Mouse (Mus musculus) small intestine, adult 2 months (tissue): ENCODE measurements around the gene Meis1. TPM values are rescaled to one million over a fixed set of nuclear protein-coding genes. Genes with fewer than 3 reads are reported as not detected.

ENCODE experiments used
- H3K27ac ChIP-seq: fragments of 200-500 bp; 2 replicates; pipeline ENCODE4 v1.5.1; 2012; ENCODE audit warnings: low read depth, low read length, control low read depth, inconsistent platforms; ENCODE audit not compliant: insufficient read depth
- H3K27me3 ChIP-seq: fragments of 200-500 bp; 2 replicates; pipeline ENCODE4 v1.6.1; 2012; ENCODE audit warnings: mild to moderate bottlenecking, moderate library complexity, low read length, inconsistent platforms; ENCODE audit not compliant: control insufficient read depth, insufficient read depth
- H3K36me3 ChIP-seq: fragments of 200-500 bp; 2 replicates; pipeline ENCODE4 v1.6.1; 2012; ENCODE audit warnings: mild to moderate bottlenecking, low read length, control low read depth, inconsistent platforms; ENCODE audit not compliant: control insufficient read depth, insufficient read depth
- H3K4me1 ChIP-seq: fragments of 200-500 bp; 2 replicates; pipeline ENCODE4 v1.6.1; 2012; ENCODE audit warnings: low read length, inconsistent platforms, mixed read lengths; ENCODE audit not compliant: control insufficient read depth, insufficient read depth, insufficient read length
- H3K4me3 ChIP-seq: fragments of 200-500 bp; 2 replicates; pipeline ENCODE4 v1.5.1; 2012; ENCODE audit warnings: low read depth, mild to moderate bottlenecking, control low read depth, inconsistent platforms, low read length, moderate library complexity
- CTCF ChIP-seq: fragments of 200-500 bp; IDR thresholded peaks from 2 replicates; pipeline ENCODE4 v1.5.1; 2012; ENCODE audit warnings: low read depth, mild to moderate bottlenecking, control low read depth, inconsistent platforms, low read length, moderate library complexity, mixed read lengths; ENCODE audit not compliant: insufficient replicate concordance, insufficient read length; ENCODE audit errors: extremely low read depth
- POLR2A ChIP-seq: fragments of 200-500 bp; IDR thresholded peaks from 2 replicates; pipeline ENCODE4 v1.6.1; 2012; ENCODE audit warnings: low read depth, mild to moderate bottlenecking, control low read depth, inconsistent platforms, low read length, moderate library complexity
- WGBS: fragments of 180-500 bp; shearing (Covaris S2); methylation state at CpG from one replicate; pipeline ENCODE4 v1.1.7; 2018; 5-methylcytosine and 5-hydroxymethylcytosine counted together
- polyA plus RNA-seq: library from polyadenylated mRNA; depleted of rRNA; stranded (reverse); fragments of >200 nt; gene quantifications from 2 replicates; pipeline ENCODE4 v1.2.3, GENCODE M21; 2012

Meis1 gene
- polyA plus RNA-seq, 1 experiment, result 4.0 TPM

DNA sequence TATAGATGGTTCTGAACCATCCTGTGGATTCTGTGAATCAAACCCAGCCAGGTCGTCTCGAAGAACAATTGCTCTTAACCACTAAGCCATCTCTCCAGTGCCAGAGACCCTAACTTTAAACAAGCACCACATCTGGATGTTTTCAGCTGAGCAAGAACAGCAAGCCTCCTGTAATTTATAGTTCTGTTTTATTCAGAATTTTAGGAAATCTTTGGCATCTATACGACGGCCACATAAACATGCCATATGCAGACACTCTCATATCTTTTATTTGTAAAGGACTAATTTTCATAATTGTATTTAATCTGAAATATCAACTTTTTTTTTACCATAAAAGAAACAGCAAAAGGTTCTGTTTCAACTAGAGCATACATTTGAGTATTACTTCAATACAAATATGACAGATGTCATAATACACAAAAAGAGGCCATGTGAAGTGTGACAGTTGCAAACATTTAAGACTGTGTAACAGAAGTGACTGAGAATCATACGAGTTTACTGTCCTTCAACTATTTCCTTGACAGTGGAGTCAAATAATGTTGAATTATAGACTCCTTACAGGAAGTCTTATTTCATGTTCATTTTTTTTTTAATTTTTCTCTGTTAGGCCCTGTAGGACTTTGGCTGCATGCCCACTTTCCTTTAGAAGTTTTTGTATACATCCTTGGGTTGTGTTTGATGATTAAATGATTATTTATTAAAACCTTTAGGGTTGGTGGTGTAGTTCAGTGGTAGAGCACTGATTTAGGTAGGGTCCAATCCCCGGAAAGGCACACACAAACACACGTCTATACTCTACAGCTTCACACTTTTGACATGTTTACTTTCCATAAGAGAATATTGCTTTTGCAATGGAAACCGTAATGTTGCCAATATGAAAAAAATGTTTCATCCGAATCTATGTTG, 13.5 kb downstream of the Meis1 start:
- TF ChIP-seq CTCF (no peak), POLR2A (no peak)
- Histone ChIP-seq H3K4me3 (no peak overlapping the region), H3K27me3 (no peaks in the 10 kb centered on the region), H3K36me3 (no peaks in the 10 kb centered on the region), H3K27ac (no peak overlapping the region), H3K4me1 (no peaks in the 10 kb centered on the region)
- 75% methylated on average over 9 of the region's 9 CpGs for WGBS

GRCm38 (mm10) chr11:19003066-19003465, 15.7 kb downstream of the Meis1 start:
- TF ChIP-seq POLR2A (no peak), CTCF (no peak)
- Histone ChIP-seq H3K36me3 (no peaks in the 10 kb centered on the region), H3K4me1 (no peaks in the 10 kb centered on the region), H3K27me3 (no peaks in the 10 kb centered on the region), H3K4me3 (no peak overlapping the region), H3K27ac (no peak overlapping the region)
- WGBS, result 80% methylated on average over 5 of the region's 5 CpGs

DNA sequence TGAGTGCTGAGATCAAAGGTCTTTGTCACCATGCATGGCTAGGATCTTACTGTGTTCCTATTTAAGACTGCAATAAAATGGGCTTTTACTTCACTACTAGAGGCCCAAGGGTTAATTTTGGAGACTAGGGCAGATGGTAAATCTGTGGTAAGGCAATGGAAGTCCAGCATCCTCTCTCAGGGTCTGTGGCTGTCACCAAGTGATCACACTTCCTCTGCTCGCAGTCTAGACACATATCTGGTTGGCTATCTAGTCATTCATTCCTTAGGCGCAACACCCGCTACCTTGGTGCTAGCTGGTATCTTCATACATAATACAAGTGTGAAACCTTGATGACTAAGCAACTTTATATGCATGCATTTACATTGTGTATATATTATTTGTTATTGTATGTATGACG, 22.0 kb downstream of the Meis1 start:
- Histone ChIP-seq H3K4me1 (no peaks in the 10 kb centered on the region), H3K27me3 (no peaks in the 10 kb centered on the region), H3K4me3 (no peak overlapping the region), H3K36me3 (no peaks in the 10 kb centered on the region), H3K27ac (no peak overlapping the region)
- no peak for TF ChIP-seq CTCF
- 85% methylated on average over 4 of the region's 4 CpGs for WGBS

GRCm38 (mm10) chr11:18996289-18996688, 22.5 kb downstream of the Meis1 start:
- no peak overlapping the region for H3K4me3 ChIP-seq
- 93% methylated on average over 2 of the region's 2 CpGs for WGBS
- H3K27me3 ChIP-seq, result no peaks in the 10 kb centered on the region
- no peaks in the 10 kb centered on the region for H3K36me3 ChIP-seq
- TF ChIP-seq POLR2A (no peak), CTCF (no peak)
- H3K4me1 ChIP-seq, result no peaks in the 10 kb centered on the region
- H3K27ac ChIP-seq, result no peak overlapping the region

GRCm38 (mm10) chr11:18992796-18993195, 26.0 kb downstream of the Meis1 start:
- WGBS, result 85% methylated on average over 6 of the region's 6 CpGs
- Histone ChIP-seq H3K27me3 (no peaks in the 10 kb centered on the region), H3K27ac (no peak overlapping the region), H3K4me3 (no peak overlapping the region), H3K36me3 (no peaks in the 10 kb centered on the region; the same call in 1 of the 2 replicates), H3K4me1 (no peaks in the 10 kb centered on the region)
- TF ChIP-seq CTCF (no peak), POLR2A (no peak)

GRCm38 (mm10) chr11:18990244-18990677, 28.5 kb downstream of the Meis1 start:
- no peaks in the 10 kb centered on the region; the same call in 1 of the 2 replicates for H3K36me3 ChIP-seq
- TF ChIP-seq POLR2A (no peak), CTCF (no peak)
- no peaks in the 10 kb centered on the region for H3K4me1 ChIP-seq
- no peak overlapping the region for H3K27ac ChIP-seq
- WGBS, result 87% methylated on average over 6 of the region's 6 CpGs
- H3K4me3 ChIP-seq, result no peak overlapping the region
- H3K27me3 ChIP-seq, result no peaks in the 10 kb centered on the region

GRCm38 (mm10) chr11:18989669-18990243, 29.0 kb downstream of the Meis1 start:
- 79% methylated on average over 6 of the region's 6 CpGs for WGBS
- TF ChIP-seq CTCF (no peak), POLR2A (no peak)
- no peaks in the 10 kb centered on the region for H3K27me3 ChIP-seq
- H3K4me1 ChIP-seq, result no peaks in the 10 kb centered on the region
- no peak overlapping the region for H3K27ac ChIP-seq
- no peak overlapping the region for H3K4me3 ChIP-seq
- H3K36me3 ChIP-seq, result no peaks in the 10 kb centered on the region; the same call in 1 of the 2 replicates
